ENCODE assay signal across 25 mouse cellular contexts in genomic region chr17:67358541-67358940, GRCm38 (mm10). TPM values are rescaled to one million over a fixed set of nuclear protein-coding genes. Genes with fewer than 3 reads are reported as not detected.
DNase-seq lines count a peak whose midpoint lies in the region; ATAC-seq and TF ChIP-seq lines count a peak whose summit lies in the region.
"Had no signal": no experiment of that assay in that cellular context is flagged by ENCODE, and none has a peak within 500 bp of the region (broad histone marks: within the 10 kb centered on the region; RNA-seq: fewer than 3 reads in every experiment).

No protein-coding gene starts in this region.

- no peak overlapping the region for H3K4me2 ChIP-seq in lung, embryonic 14.5 days
- H3K4me2 ChIP-seq: forebrain, embryonic 13.5 days; heart, embryonic 11.5 days; hindbrain, embryonic 12.5 days; intestine, embryonic 15.5 days; limb, embryonic 12.5 days; liver, embryonic 15.5 days; midbrain, embryonic 12.5 days; neural tube, embryonic 12.5 days had no signal

- TF ChIP-seq CTCF in lung, embryonic 14.5 days (IDR thresholded peaks at IDR 0.05; ENCODE audit: low read depth): no peak

- no peak overlapping the region for H3K27ac ChIP-seq in lung, embryonic 14.5 days (ENCODE audit: low read depth)
- H3K27ac ChIP-seq: forebrain, embryonic 13.5 days; hindbrain, embryonic 12.5 days; hindbrain, postnatal 0 days; intestine, embryonic 15.5 days; limb, embryonic 12.5 days; liver, embryonic 15.5 days; midbrain, embryonic 12.5 days; neural tube, embryonic 12.5 days had no signal

- ATAC-seq in lung, embryonic 14.5 days (ENCODE audit: insufficient read depth): no peak
- ATAC-seq: forebrain, embryonic 13.5 days; hindbrain, postnatal 0 days; intestine, embryonic 15.5 days had no signal

- H3K9ac ChIP-seq in lung, embryonic 14.5 days: no peak overlapping the region
- H3K9ac ChIP-seq: forebrain, embryonic 13.5 days; hindbrain, embryonic 12.5 days; intestine, embryonic 15.5 days; limb, embryonic 12.5 days; liver, embryonic 15.5 days; midbrain, embryonic 12.5 days; neural tube, embryonic 12.5 days had no signal

- H3K4me3 ChIP-seq in lung, embryonic 14.5 days (ENCODE audit: low read depth, low read length): no peak overlapping the region
- H3K4me3 ChIP-seq: forebrain, embryonic 13.5 days; hindbrain, embryonic 12.5 days; intestine, embryonic 15.5 days; limb, embryonic 12.5 days; liver, embryonic 15.5 days; midbrain, embryonic 12.5 days; myocyte; neural tube, embryonic 12.5 days had no signal

- peaks cover 5% of the 10 kb centered on the region; the same call in 1 of the 2 replicates for H3K27me3 ChIP-seq in lung, embryonic 14.5 days (ENCODE audit: insufficient read depth, low read length)

- H3K9me3 ChIP-seq in lung, embryonic 14.5 days (ENCODE audit: low read depth, low read length): no peaks in the 10 kb centered on the region
- H3K9me3 ChIP-seq: forebrain, embryonic 13.5 days; hindbrain, embryonic 12.5 days; intestine, embryonic 15.5 days; limb, embryonic 12.5 days; liver, embryonic 15.5 days; midbrain, embryonic 12.5 days; neural tube, embryonic 12.5 days had no signal

- no peaks in the 10 kb centered on the region for H3K36me3 ChIP-seq in lung, embryonic 14.5 days (ENCODE audit: insufficient read depth)
- H3K36me3 ChIP-seq: hindbrain, embryonic 12.5 days; intestine, embryonic 15.5 days; limb, embryonic 12.5 days; liver, embryonic 15.5 days; midbrain, embryonic 12.5 days; neural tube, embryonic 12.5 days had no signal

- DNase-seq in ZHBTc4 (ENCODE audit: low read depth, low spot score): peak; percentile 61
- peak; percentile 54 for DNase-seq in lung, embryonic 14.5 days
- peak; percentile 29 for DNase-seq in lung, postnatal 14 days
- no peak for DNase-seq in layer of hippocampus, adult 9-10 months (ENCODE audit: low spot score)
- DNase-seq in retina, embryonic 14.5 days (ENCODE audit: low spot score): no peak
- no peak for DNase-seq in cerebellum, adult 18-20 months
- DNase-seq: adrenal gland, postnatal 10 days; B cell, adult 2 months; cerebellum, adult 9-11 months; gastrocnemius, postnatal 25 days; heart, adult 18-20 months; heart, postnatal 36 days; kidney, adult 2 months; kidney, postnatal 4 days; thymus, postnatal 4 days had no signal

- no peaks in the 10 kb centered on the region for H3K4me1 ChIP-seq in lung, embryonic 14.5 days (ENCODE audit: insufficient read depth)
- H3K4me1 ChIP-seq: intestine, embryonic 15.5 days; liver, embryonic 15.5 days had no signal

- WGBS in lung, embryonic 14.5 days: 64% methylated on average over 7 of the region's 7 CpGs

RNA-seq across cellular contexts. Expression of gene Ptprm, which starts 4.3 kb away (rescaled TPM):
- polyA plus RNA-seq in lung, embryonic 14.5 days (2014; fragmentation: Nextera tagmentation; extraction: Ambion mirVana): 42.6 and 45.4 TPM in 2 replicates

Comparison
In these comparisons a context has a peak if more than half of its experiments do, and no peak if none do; other contexts are left out.
1. DNase-seq: peak in ZHBTc4 (single experiment), lung, embryonic 14.5 days (single experiment) and lung, postnatal 14 days (single experiment); none in layer of hippocampus, adult 9-10 months (single experiment), retina, embryonic 14.5 days (single experiment) and cerebellum, adult 18-20 months (0 of 2).